Mouse (Mus musculus) neural tube, embryonic 14.5 days (tissue): ENCODE results near the gene Slc7a5. TPM values are rescaled to one million over a fixed set of nuclear protein-coding genes. Genes with fewer than 3 reads are reported as not detected.

ENCODE experiments used
- ATAC-seq: fragments of 200-750 bp; cut with Nextera tagmentation; 2 replicates; pipeline ENCODE4 v1.8.0; 2017; ENCODE audit warnings: low read depth, mild to moderate bottlenecking, moderate TSS enrichment, moderate library complexity
- H3K27ac ChIP-seq: fragments of 300-500 bp; sonication (generic); 2 replicates; pipeline ENCODE4 v1.5.1; 2014; ENCODE audit warnings: low read depth, mild to moderate bottlenecking, control low read depth, low read length, moderate library complexity, mixed read lengths
- H3K27me3 ChIP-seq: fragments of 300-500 bp; sonication (generic); 2 replicates; pipeline ENCODE4 v1.6.1; 2014; ENCODE audit warnings: low read length; ENCODE audit not compliant: control insufficient read depth, insufficient read depth
- H3K36me3 ChIP-seq: fragments of 300-500 bp; sonication (generic); 2 replicates; pipeline ENCODE4 v1.6.1; 2014; ENCODE audit warnings: low read length, mixed read lengths; ENCODE audit not compliant: control insufficient read depth, insufficient read depth
- H3K4me1 ChIP-seq: fragments of 300-500 bp; sonication (generic); 2 replicates; pipeline ENCODE4 v1.6.1; 2014; ENCODE audit warnings: low read length; ENCODE audit not compliant: control insufficient read depth, insufficient read depth
- H3K4me2 ChIP-seq: fragments of 300-500 bp; sonication (generic); 2 replicates; pipeline ENCODE4 v1.6.1; 2014; ENCODE audit warnings: mild to moderate bottlenecking, low read depth, low read length, control low read depth
- H3K4me3 ChIP-seq: fragments of 300-500 bp; sonication (generic); 2 replicates; pipeline ENCODE4 v1.5.1; 2014; ENCODE audit warnings: low read depth, low read length, control low read depth, mixed read lengths
- H3K9ac ChIP-seq: fragments of 300-500 bp; sonication (generic); replicated peaks from 2 replicates; pipeline ENCODE4 v1.6.1; 2014; ENCODE audit warnings: low read depth, mild to moderate bottlenecking, control low read depth, low read length, mixed read lengths
- H3K9me3 ChIP-seq: fragments of 300-500 bp; sonication (generic); 2 replicates; pipeline ENCODE4 v1.6.1; 2016; ENCODE audit warnings: low read length; ENCODE audit not compliant: control insufficient read depth
- WGBS: fragments of 180-500 bp; shearing (Covaris S2); extraction: QIAGEN DNeasy Blood & Tissue Kit; methylation state at CpG from one replicate; pipeline ENCODE4 v1.1.7; 2014; 5-methylcytosine and 5-hydroxymethylcytosine counted together
- polyA plus RNA-seq: library from polyadenylated mRNA; unstranded; fragments of >200 nt; fragmentation: Nextera tagmentation; extraction: Ambion mirVana; gene quantifications from 2 replicates; pipeline ENCODE4 v1.2.1, GENCODE M21; 2014

The Slc7a5 gene
- polyA plus RNA-seq, 1 experiment from 2014 or later = 38.1 TPM

GRCm38 (mm10) chr8:121856071-121856746, 51.3 kb downstream of the Slc7a5 start:
- H3K36me3 ChIP-seq = no peaks in the 10 kb centered on the region
- no peak overlapping the region for H3K4me2 ChIP-seq
- ATAC-seq = no peak
- no peaks in the 10 kb centered on the region for H3K4me1 ChIP-seq
- H3K27me3 ChIP-seq = no peaks in the 10 kb centered on the region
- H3K9me3 ChIP-seq = no peaks in the 10 kb centered on the region
- no peak overlapping the region for H3K4me3 ChIP-seq
- 78% methylated on average over 14 of the region's 14 CpGs for WGBS
- no peak overlapping the region for H3K27ac ChIP-seq
- no peak overlapping the region for H3K9ac ChIP-seq

GRCm38 (mm10) chr8:121853586-121853985, 53.9 kb downstream of the Slc7a5 start:
- Histone ChIP-seq H3K4me3 (no peak overlapping the region), H3K4me1 (no peaks in the 10 kb centered on the region), H3K9ac (no peak overlapping the region), H3K9me3 (no peaks in the 10 kb centered on the region), H3K27ac (no peak overlapping the region), H3K27me3 (no peaks in the 10 kb centered on the region), H3K4me2 (no peak overlapping the region), H3K36me3 (no peaks in the 10 kb centered on the region)
- WGBS = 82% methylated on average over 2 of the region's 2 CpGs
- ATAC-seq = no peak

GRCm38 (mm10) chr8:121852464-121852863, 55.0 kb downstream of the Slc7a5 start:
- H3K27me3 ChIP-seq = no peaks in the 10 kb centered on the region
- no peaks in the 10 kb centered on the region for H3K9me3 ChIP-seq
- no peak overlapping the region for H3K9ac ChIP-seq
- no peak overlapping the region for H3K4me3 ChIP-seq
- ATAC-seq = no peak
- H3K4me2 ChIP-seq = no peak overlapping the region
- no peak overlapping the region for H3K27ac ChIP-seq
- no peaks in the 10 kb centered on the region for H3K36me3 ChIP-seq
- no peaks in the 10 kb centered on the region for H3K4me1 ChIP-seq
- 76% methylated on average over 7 of the region's 7 CpGs for WGBS

- ATAC-seq = no peak
- no peaks in the 10 kb centered on the region for H3K36me3 ChIP-seq
- H3K9me3 ChIP-seq = no peaks in the 10 kb centered on the region
- H3K27me3 ChIP-seq = no peaks in the 10 kb centered on the region
- H3K4me2 ChIP-seq = no peak overlapping the region
- H3K9ac ChIP-seq = peak overlapping the region; percentile 18; the same call in 1 of the 2 replicates
- no peak overlapping the region for H3K27ac ChIP-seq
- no peak overlapping the region for H3K4me3 ChIP-seq
- H3K4me1 ChIP-seq = no peaks in the 10 kb centered on the region
- 56% methylated on average over 7 of the region's 7 CpGs for WGBS
Observed at GRCm38 (mm10) chr8:121851716-121852115, 55.8 kb downstream of the Slc7a5 start.

GRCm38 (mm10) chr8:121850821-121851470, 56.5 kb downstream of the Slc7a5 start:
- Histone ChIP-seq H3K27me3 (no peaks in the 10 kb centered on the region), H3K9ac (peak overlapping the region; percentile 18; the same call in 1 of the 2 replicates), H3K36me3 (no peaks in the 10 kb centered on the region), H3K4me1 (no peaks in the 10 kb centered on the region), H3K4me3 (no peak overlapping the region), H3K4me2 (peak overlapping the region; percentile 44), H3K27ac (no peak overlapping the region), H3K9me3 (no peaks in the 10 kb centered on the region)
- 5% methylated on average over 24 of the region's 24 CpGs for WGBS
- peak; percentile 64 for ATAC-seq

- H3K4me2 ChIP-seq = peak overlapping the region; percentile 44; the same call in 1 of the 2 replicates
- no peaks in the 10 kb centered on the region for H3K36me3 ChIP-seq
- 47% methylated on average over 12 of the region's 12 CpGs for WGBS
- no peaks in the 10 kb centered on the region for H3K4me1 ChIP-seq
- H3K27ac ChIP-seq = no peak overlapping the region
- no peaks in the 10 kb centered on the region for H3K9me3 ChIP-seq
- no peak overlapping the region for H3K9ac ChIP-seq
- H3K27me3 ChIP-seq = no peaks in the 10 kb centered on the region
- no peak for ATAC-seq
- no peak overlapping the region for H3K4me3 ChIP-seq
Observed at GRCm38 (mm10) chr8:121850436-121850820, 57.1 kb downstream of the Slc7a5 start.

GRCm38 (mm10) chr8:121850018-121850417, 57.5 kb downstream of the Slc7a5 start:
- Histone ChIP-seq H3K9me3 (no peaks in the 10 kb centered on the region), H3K27me3 (no peaks in the 10 kb centered on the region), H3K4me1 (no peaks in the 10 kb centered on the region), H3K4me2 (no peak overlapping the region), H3K36me3 (no peaks in the 10 kb centered on the region), H3K27ac (no peak overlapping the region), H3K9ac (no peak overlapping the region), H3K4me3 (no peak overlapping the region)
- 20% methylated on average over 6 of the region's 6 CpGs for WGBS
- ATAC-seq = peak; percentile 36; the same call in 1 of the 2 replicates

GRCm38 (mm10) chr8:121849303-121849702, 58.2 kb downstream of the Slc7a5 start:
- no peaks in the 10 kb centered on the region for H3K27me3 ChIP-seq
- H3K27ac ChIP-seq = no peak overlapping the region
- no peak overlapping the region for H3K4me2 ChIP-seq
- H3K9me3 ChIP-seq = no peaks in the 10 kb centered on the region
- 75% methylated on average over 9 of the region's 9 CpGs for WGBS
- H3K4me1 ChIP-seq = no peaks in the 10 kb centered on the region
- ATAC-seq = no peak
- H3K36me3 ChIP-seq = no peaks in the 10 kb centered on the region
- no peak overlapping the region for H3K4me3 ChIP-seq
- H3K9ac ChIP-seq = no peak overlapping the region

GRCm38 (mm10) chr8:121848495-121848894, 59.0 kb downstream of the Slc7a5 start:
- Histone ChIP-seq H3K36me3 (no peaks in the 10 kb centered on the region), H3K4me1 (no peaks in the 10 kb centered on the region), H3K9ac (no peak overlapping the region), H3K9me3 (no peaks in the 10 kb centered on the region), H3K27ac (no peak overlapping the region), H3K27me3 (no peaks in the 10 kb centered on the region), H3K4me3 (no peak overlapping the region), H3K4me2 (no peak overlapping the region)
- 55% methylated on average over 10 of the region's 10 CpGs for WGBS
- no peak for ATAC-seq
